Mouse (Mus musculus) myocyte (in vitro differentiated cells): ENCODE results near the gene Cd163l1.

Source experiments
- CEBPB ChIP-seq: IDR thresholded peaks from 2 replicates; pipeline ENCODE4 v1.6.1; 2011; ENCODE audit warnings: mild to moderate bottlenecking, moderate library complexity; ENCODE audit not compliant: poor library complexity, insufficient read depth, severe bottlenecking
- MAX ChIP-seq: IDR thresholded peaks from one replicate; pipeline ENCODE4 v1.6.1; 2011; ENCODE audit warnings: low read depth, mild to moderate bottlenecking, control low read depth
- MYOD1 ChIP-seq, 3 experiments: IDR thresholded peaks; one replicate each; pipeline ENCODE4 v1.6.1; 2011; ENCODE audit warnings: control low read depth in 2 of 3, low read depth in 2 of 3, mild to moderate bottlenecking in 2 of 3, moderate library complexity in 1 of 3; ENCODE audit not compliant: insufficient read length in 2 of 3, control insufficient read depth in 1 of 3
- MYOG ChIP-seq, 3 experiments: IDR thresholded peaks; one replicate each; pipeline ENCODE4 v1.6.1; 2011; ENCODE audit warnings: control low read depth in 2 of 3, low read depth in 2 of 3, mild to moderate bottlenecking in 2 of 3; ENCODE audit not compliant: insufficient read length in 2 of 3, control insufficient read depth in 1 of 3, insufficient read depth in 1 of 3
- POLR2A ChIP-seq: IDR thresholded peaks from one replicate; pipeline ENCODE4 v1.6.1; 2011; ENCODE audit warnings: low read depth, mild to moderate bottlenecking, control low read depth, moderate library complexity; ENCODE audit not compliant: insufficient read length
- POLR2AphosphoS2 ChIP-seq: IDR thresholded peaks from one replicate; pipeline ENCODE4 v1.6.1; 2011; ENCODE audit warnings: low read depth, control low read depth; ENCODE audit not compliant: insufficient read length
- REST ChIP-seq: IDR thresholded peaks from one replicate; pipeline ENCODE4 v1.6.1; 2011; ENCODE audit warnings: mild to moderate bottlenecking, control low read depth, moderate library complexity; ENCODE audit not compliant: insufficient read depth, insufficient read length
- SRF ChIP-seq: IDR thresholded peaks from one replicate; pipeline ENCODE4 v1.6.1; 2011; ENCODE audit warnings: low read depth; ENCODE audit not compliant: control insufficient read depth, insufficient read length
- TCF12 ChIP-seq: IDR thresholded peaks from one replicate; pipeline ENCODE4 v1.6.1; 2011; ENCODE audit warnings: mild to moderate bottlenecking, control low read depth; ENCODE audit not compliant: poor library complexity, insufficient read depth, severe bottlenecking
- TCF3 ChIP-seq: IDR thresholded peaks from one replicate; pipeline ENCODE4 v1.6.1; 2011; ENCODE audit warnings: low read depth, control low read depth; ENCODE audit not compliant: insufficient read length
- USF1 ChIP-seq: IDR thresholded peaks from one replicate; pipeline ENCODE4 v1.6.1; 2011; ENCODE audit warnings: low read depth, mild to moderate bottlenecking, control low read depth, moderate library complexity

DNA sequence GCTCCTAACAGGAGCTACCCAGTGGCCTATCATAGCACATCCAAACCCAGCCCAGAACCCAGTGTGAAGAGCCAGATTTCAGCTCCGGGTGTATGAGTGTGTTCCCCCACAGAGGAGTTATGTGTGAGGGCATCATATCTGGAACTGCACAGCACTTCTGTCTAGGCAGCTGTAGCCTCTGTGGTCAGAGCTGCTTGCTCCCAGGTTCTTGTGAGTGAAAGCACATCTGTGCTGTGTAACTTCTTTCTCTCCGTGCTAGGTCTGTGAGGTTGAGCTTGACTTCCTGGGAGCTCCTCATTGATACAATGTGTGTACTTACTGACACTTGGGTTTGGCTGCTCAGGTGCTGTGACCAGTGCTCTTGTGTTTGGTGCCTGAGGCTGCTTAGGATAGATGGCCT, 25.2 kb upstream of the Cd163l1 start:
- TF ChIP-seq POLR2A (no peak), USF1 (no peak), MYOD1 (IDR thresholded peaks at IDR 0.05; ENCODE audit: control insufficient read depth in 1 of 3, insufficient read length in 2 of 3, low read depth in 2 of 3) (no peak), MYOG (IDR thresholded peaks at IDR 0.05; ENCODE audit: control insufficient read depth in 1 of 3, insufficient read depth in 1 of 3, insufficient read length in 2 of 3, low read depth in 2 of 3) (no peak), MAX (no peak), POLR2AphosphoS2 (no peak), TCF12 (no peak), TCF3 (no peak), SRF (no peak), REST (no peak), CEBPB (no peak)
